Mouse (Mus musculus): ENCODE measurements around the gene Olfr768.
"Not testable (repeated sequence)": the region's sequence is repeated elsewhere in the genome, so short reads cannot be mapped to it uniquely, and the experiment has no call there.

The Olfr768 gene

GRCm38 (mm10) chr10:129099275-129099674 lies at the start of gene Olfr768:
Gene Olfr768, minus strand, starts transcription at chr10:129099375.
- DNase-seq, result no peak

- no peak for DNase-seq
Observed at GRCm38 (mm10) chr10:129138898-129139297, 39.7 kb upstream of the Olfr768 start, which contains the start of gene Olfr770. Gene Olfr770, minus strand, starts transcription at chr10:129138998.

- no peak for DNase-seq
Observed at GRCm38 (mm10) chr10:129117761-129118160, 18.6 kb upstream of the Olfr768 start, which contains the start of gene Olfr769. Gene Olfr769, minus strand, starts transcription at chr10:129117861.

GRCm38 (mm10) chr10:129115146-129115545 lies 16.0 kb upstream of the Olfr768 start:
- no peak for DNase-seq

GRCm38 (mm10) chr10:129101231-129101630 lies 2.1 kb upstream of the Olfr768 start:
- DNase-seq, result no peak

GRCm38 (mm10) chr10:129082810-129083209 lies 16.4 kb downstream of the Olfr768 start, which contains the start of gene Olfr767:
Gene Olfr767, minus strand, starts transcription at chr10:129082910.
- not testable (repeated sequence) for DNase-seq

- DNase-seq, result no peak
Observed at GRCm38 (mm10) chr10:129068877-129069276, 30.3 kb downstream of the Olfr768 start, which contains the start of gene Olfr766-ps1. Gene Olfr766-ps1, minus strand, starts transcription at chr10:129068977.

GRCm38 (mm10) chr10:129049898-129050297 lies 49.3 kb downstream of the Olfr768 start, which contains the start of gene Olfr765:
Gene Olfr765, minus strand, starts transcription at chr10:129049998.
- not testable (repeated sequence) for DNase-seq
